Mouse (Mus musculus) liver, adult 2 months (tissue): ENCODE data around the gene Mettl5. TPM values are rescaled to one million over a fixed set of nuclear protein-coding genes. Genes with fewer than 3 reads are reported as not detected.
A peak's percentile ranks its signal among the peaks of the same experiment; 100 is the strongest.

Experiments used
- DNase-seq: peaks from one replicate; pipeline ENCODE4 v3.0.0-alpha.2; 2011; ENCODE audit warnings: low read depth, low spot score; ENCODE audit errors: extremely low read depth
- H3K27ac ChIP-seq: fragments of 200-500 bp; replicated peaks from 2 replicates; pipeline ENCODE4 v1.5.1; 2012; ENCODE audit warnings: low read depth, mild to moderate bottlenecking, control low read depth, inconsistent platforms, low read length; ENCODE audit not compliant: insufficient read depth
- H3K27me3 ChIP-seq: fragments of 200-500 bp; 2 replicates; pipeline ENCODE4 v1.6.1; 2012; ENCODE audit warnings: mild to moderate bottlenecking, moderate library complexity, low read length, inconsistent platforms; ENCODE audit not compliant: control insufficient read depth, insufficient read depth
- H3K36me3 ChIP-seq: fragments of 200-500 bp; 2 replicates; pipeline ENCODE4 v1.6.1; 2012; ENCODE audit warnings: low read length, inconsistent platforms; ENCODE audit not compliant: control insufficient read depth, insufficient read depth
- H3K4me1 ChIP-seq: fragments of 200-500 bp; 2 replicates; pipeline ENCODE4 v1.6.1; 2011; ENCODE audit warnings: low read length; ENCODE audit not compliant: control insufficient read depth, insufficient read depth
- H3K4me3 ChIP-seq: fragments of 200-500 bp; 2 replicates; pipeline ENCODE4 v1.5.1; 2011; ENCODE audit warnings: low read depth, mild to moderate bottlenecking, control low read depth, low read length, moderate library complexity; ENCODE audit not compliant: insufficient read depth
- H3K79me2 ChIP-seq: fragments of 200-500 bp; 2 replicates; pipeline ENCODE4 v1.6.1; 2012; ENCODE audit warnings: inconsistent platforms, mild to moderate bottlenecking, low read length, moderate library complexity; ENCODE audit not compliant: control insufficient read depth, insufficient read depth
- H3K9ac ChIP-seq: fragments of 200-500 bp; 2 replicates; pipeline ENCODE4 v1.6.1; 2012; ENCODE audit warnings: low read depth, mild to moderate bottlenecking, control low read depth, inconsistent platforms, low read length
- CTCF ChIP-seq: fragments of 200-500 bp; IDR thresholded peaks from 2 replicates; pipeline ENCODE4 v1.5.1; 2011; ENCODE audit warnings: low read depth, low read length, control low read depth
- POLR2A ChIP-seq: fragments of 200-500 bp; IDR thresholded peaks from 2 replicates; pipeline ENCODE4 v1.6.1; 2011; ENCODE audit warnings: low read length, control low read depth; ENCODE audit not compliant: insufficient read depth; ENCODE audit errors: extremely low read depth
- WGBS: fragments of 180-500 bp; shearing (Covaris S2); methylation state at CpG from one replicate; pipeline ENCODE4 v1.1.7; 2018; 5-methylcytosine and 5-hydroxymethylcytosine counted together
- polyA plus RNA-seq: library from polyadenylated mRNA; depleted of rRNA; stranded (reverse); fragments of >200 nt; gene quantifications from 2 replicates; pipeline ENCODE4 v1.2.3, GENCODE M21; 2012; rRNA removed
- total RNA-seq: library from RNA; depleted of rRNA; stranded (reverse); fragments of >200 nt; gene quantifications from 2 replicates; pipeline ENCODE4 v1.2.3, GENCODE M21; 2014; rRNA removed

Mettl5 gene
- total and polyA plus RNA-seq, 2 experiments, result 7.9 to 14.7 TPM

- TF ChIP-seq POLR2A, result no peak
- no peak for TF ChIP-seq CTCF
- 36% methylated on average over 8 of the region's 8 CpGs for WGBS
- no peaks in the 10 kb centered on the region for H3K36me3 ChIP-seq
- no peaks in the 10 kb centered on the region for H3K79me2 ChIP-seq
- H3K9ac ChIP-seq, result peak within 1 kb of the TSS; percentile 83
- H3K4me1 ChIP-seq, result no peaks in the 10 kb centered on the region
- H3K27ac ChIP-seq, result no peak within 1 kb of the TSS
- H3K4me3 ChIP-seq, result peak within 1 kb of the TSS; percentile 82
- DNase-seq, result no peak
- peaks cover 9% of the 10 kb centered on the region for H3K27me3 ChIP-seq
Observed at GRCm38 (mm10) chr2:69821711-69822110, 63.7 kb downstream of the Mettl5 start, which contains the start of gene Klhl23. Gene Klhl23, plus strand, starts transcription at chr2:69821944.

Other genes starting within 250 kb of the Mettl5 start
- gene Bbs5, start 238.4 kb downstream of the Mettl5 start, total RNA-seq, result 2.6 and 4.5 TPM in 2 replicates
- gene Bbs5, start 238.4 kb downstream of the Mettl5 start, polyA plus RNA-seq, result 0.49 and 1.1 TPM in 2 replicates
- 0.20 and 0.37 TPM in 2 replicates for gene Klhl41, start 215.5 kb downstream of the Mettl5 start, total RNA-seq
- 0.02 and 0.06 TPM in 2 replicates for gene Klhl41, start 215.5 kb downstream of the Mettl5 start, polyA plus RNA-seq
- gene Fastkd1, start 172.1 kb downstream of the Mettl5 start, total RNA-seq, result 14.4 TPM in 2 replicates
- gene Fastkd1, start 172.1 kb downstream of the Mettl5 start, polyA plus RNA-seq, result 6.5 and 6.8 TPM in 2 replicates
- gene Ppig, start 163.1 kb downstream of the Mettl5 start, total RNA-seq, result 9.3 and 9.7 TPM in 2 replicates
- 0.91 and 1.3 TPM in 2 replicates for gene Ppig, start 163.1 kb downstream of the Mettl5 start, polyA plus RNA-seq
- 0.13 and 0.37 TPM in 2 replicates for gene Ccdc173, start 96.0 kb downstream of the Mettl5 start, total RNA-seq
- not detected in 2 replicates for gene Ccdc173, start 96.0 kb downstream of the Mettl5 start, polyA plus RNA-seq
- 29.6 and 34.4 TPM in 2 replicates for gene Phospho2, start 96.0 kb downstream of the Mettl5 start, total RNA-seq
- gene Phospho2, start 96.0 kb downstream of the Mettl5 start, polyA plus RNA-seq, result 36.0 and 39.8 TPM in 2 replicates
- gene Klhl23, start 63.7 kb downstream of the Mettl5 start, total RNA-seq, result 1.5 and 2.3 TPM in 2 replicates
- 0.22 and 0.46 TPM in 2 replicates for gene Klhl23, start 63.7 kb downstream of the Mettl5 start, polyA plus RNA-seq
- 20.9 and 40.3 TPM in 2 replicates for gene Ssb, start 24.1 kb downstream of the Mettl5 start, total RNA-seq
- gene Ssb, start 24.1 kb downstream of the Mettl5 start, polyA plus RNA-seq, result 1.5 and 1.8 TPM in 2 replicates
- 63.0 and 65.2 TPM in 2 replicates for gene Ubr3, start 11.6 kb upstream of the Mettl5 start, total RNA-seq
- 12.0 and 12.8 TPM in 2 replicates for gene Ubr3, start 11.6 kb upstream of the Mettl5 start, polyA plus RNA-seq
- not detected in 2 replicates for gene Myo3b, start 153.5 kb upstream of the Mettl5 start, total RNA-seq
- not detected in 2 replicates for gene Myo3b, start 153.5 kb upstream of the Mettl5 start, polyA plus RNA-seq